Mouse (Mus musculus) neural tube, embryonic 12.5 days (tissue): ENCODE results near the gene Cyp4x1. TPM values are rescaled to one million over a fixed set of nuclear protein-coding genes. Genes with fewer than 3 reads are reported as not detected.

Source experiments
- ATAC-seq: fragments of 200-750 bp; cut with Nextera tagmentation; 2 replicates; pipeline ENCODE4 v1.8.0; 2017; ENCODE audit warnings: low read depth, mild to moderate bottlenecking, moderate TSS enrichment, moderate library complexity; ENCODE audit not compliant: low FRiP score
- H3K27ac ChIP-seq: fragments of 300-500 bp; sonication (generic); 2 replicates; pipeline ENCODE4 v1.5.1; 2016
- H3K27me3 ChIP-seq: fragments of 300-500 bp; sonication (generic); replicated peaks from 2 replicates; pipeline ENCODE4 v1.6.1; 2016; ENCODE audit warnings: mild to moderate bottlenecking
- H3K36me3 ChIP-seq: fragments of 300-500 bp; sonication (generic); 2 replicates; pipeline ENCODE4 v1.6.1; 2016; ENCODE audit warnings: mild to moderate bottlenecking
- H3K4me1 ChIP-seq: fragments of 300-500 bp; sonication (generic); 2 replicates; pipeline ENCODE4 v1.6.1; 2016
- H3K4me2 ChIP-seq: fragments of 300-500 bp; sonication (generic); replicated peaks from 2 replicates; pipeline ENCODE4 v1.6.1; 2016; ENCODE audit warnings: mild to moderate bottlenecking
- H3K4me3 ChIP-seq: fragments of 300-500 bp; sonication (generic); 2 replicates; pipeline ENCODE4 v1.5.1; 2016
- H3K9ac ChIP-seq: fragments of 300-500 bp; sonication (generic); 2 replicates; pipeline ENCODE4 v1.6.1; 2016; ENCODE audit warnings: mild to moderate bottlenecking
- H3K9me3 ChIP-seq: fragments of 300-500 bp; sonication (generic); 2 replicates; pipeline ENCODE4 v1.6.1; 2016; ENCODE audit warnings: mild to moderate bottlenecking
- WGBS: fragments of 180-500 bp; shearing (Covaris S2); methylation state at CpG from one replicate; pipeline ENCODE4 v1.1.7; 2016; 5-methylcytosine and 5-hydroxymethylcytosine counted together
- polyA plus RNA-seq: library from polyadenylated mRNA; unstranded; fragments of >200 nt; fragmentation: Nextera tagmentation; extraction: Ambion mirVana; gene quantifications from 2 replicates; pipeline ENCODE4 v1.2.1, GENCODE M21; 2016

The Cyp4x1 gene
- polyA plus RNA-seq, 1 experiment from 2014 or later: 3.2 TPM

DNA sequence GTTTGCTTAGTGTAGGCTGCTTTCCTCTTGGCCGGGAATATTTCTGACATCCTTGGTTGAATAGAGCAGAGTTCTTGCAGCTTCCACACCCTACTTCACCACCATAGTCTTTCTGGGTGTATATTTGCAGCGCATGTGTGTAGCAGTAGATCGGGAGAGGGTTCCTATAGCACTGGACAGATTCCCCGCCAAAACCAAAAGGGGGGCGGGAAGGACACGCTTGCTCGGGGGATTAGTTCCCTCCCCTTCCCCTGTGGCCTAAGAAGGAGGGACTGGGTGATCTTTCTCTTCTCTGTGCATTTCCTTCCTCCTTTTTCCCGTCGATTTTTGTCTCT lies 71.6 kb downstream of the Cyp4x1 start:
- peaks cover 89% of the 10 kb centered on the region for H3K27me3 ChIP-seq
- peaks cover 13% of the 10 kb centered on the region for H3K4me1 ChIP-seq
- WGBS: under 1% methylated on average over 9 of the region's 9 CpGs
- H3K4me3 ChIP-seq: peak overlapping the region; percentile 48
- peak overlapping the region; percentile 95 for H3K4me2 ChIP-seq
- H3K9ac ChIP-seq: no peak overlapping the region; the same call in 1 of the 2 replicates
- no peak for ATAC-seq
- no peaks in the 10 kb centered on the region for H3K9me3 ChIP-seq
- H3K27ac ChIP-seq: no peak overlapping the region
- H3K36me3 ChIP-seq: no peaks in the 10 kb centered on the region

DNA sequence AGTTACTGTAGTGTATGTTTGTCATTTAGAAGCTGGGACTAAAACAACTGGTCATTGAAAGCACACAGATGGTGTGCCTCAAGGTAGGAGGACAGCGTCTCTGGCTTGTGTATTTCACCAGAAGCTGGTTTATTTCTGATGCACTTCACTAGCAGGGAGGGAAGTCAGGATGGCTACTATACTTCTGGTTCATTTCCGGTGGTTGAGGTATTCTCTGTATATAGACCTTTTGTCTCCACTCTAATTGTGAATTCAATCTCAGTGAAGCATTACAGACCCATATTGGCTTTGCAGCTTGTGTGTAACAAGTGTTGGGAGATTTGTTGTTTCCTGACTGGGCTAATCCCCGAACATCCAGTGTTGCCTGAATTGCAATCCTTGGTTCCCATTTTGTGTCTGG lies 73.3 kb downstream of the Cyp4x1 start:
- no peaks in the 10 kb centered on the region for H3K36me3 ChIP-seq
- H3K27me3 ChIP-seq: peaks cover 92% of the 10 kb centered on the region
- 10% methylated on average over 3 of the region's 3 CpGs for WGBS
- H3K9ac ChIP-seq: no peak overlapping the region
- 0 out of 2 replicates have a peak overlapping the region, but pooled peaks have one; percentile 0 for H3K4me2 ChIP-seq
- H3K4me3 ChIP-seq: no peak overlapping the region
- no peak overlapping the region for H3K27ac ChIP-seq
- ATAC-seq: no peak
- H3K4me1 ChIP-seq: peaks cover 25% of the 10 kb centered on the region
- H3K9me3 ChIP-seq: no peaks in the 10 kb centered on the region

GRCm38 (mm10) chr4:115059871-115060270 lies 74.2 kb downstream of the Cyp4x1 start:
- Histone ChIP-seq H3K9ac (no peak overlapping the region), H3K27me3 (peaks cover 94% of the 10 kb centered on the region), H3K27ac (no peak overlapping the region), H3K9me3 (no peaks in the 10 kb centered on the region), H3K36me3 (no peaks in the 10 kb centered on the region), H3K4me1 (peaks cover 25% of the 10 kb centered on the region), H3K4me2 (no peak overlapping the region), H3K4me3 (peak overlapping the region; percentile 11; the same call in 1 of the 2 replicates)
- no peak for ATAC-seq
- 3% methylated on average over 12 of the region's 12 CpGs for WGBS

DNA sequence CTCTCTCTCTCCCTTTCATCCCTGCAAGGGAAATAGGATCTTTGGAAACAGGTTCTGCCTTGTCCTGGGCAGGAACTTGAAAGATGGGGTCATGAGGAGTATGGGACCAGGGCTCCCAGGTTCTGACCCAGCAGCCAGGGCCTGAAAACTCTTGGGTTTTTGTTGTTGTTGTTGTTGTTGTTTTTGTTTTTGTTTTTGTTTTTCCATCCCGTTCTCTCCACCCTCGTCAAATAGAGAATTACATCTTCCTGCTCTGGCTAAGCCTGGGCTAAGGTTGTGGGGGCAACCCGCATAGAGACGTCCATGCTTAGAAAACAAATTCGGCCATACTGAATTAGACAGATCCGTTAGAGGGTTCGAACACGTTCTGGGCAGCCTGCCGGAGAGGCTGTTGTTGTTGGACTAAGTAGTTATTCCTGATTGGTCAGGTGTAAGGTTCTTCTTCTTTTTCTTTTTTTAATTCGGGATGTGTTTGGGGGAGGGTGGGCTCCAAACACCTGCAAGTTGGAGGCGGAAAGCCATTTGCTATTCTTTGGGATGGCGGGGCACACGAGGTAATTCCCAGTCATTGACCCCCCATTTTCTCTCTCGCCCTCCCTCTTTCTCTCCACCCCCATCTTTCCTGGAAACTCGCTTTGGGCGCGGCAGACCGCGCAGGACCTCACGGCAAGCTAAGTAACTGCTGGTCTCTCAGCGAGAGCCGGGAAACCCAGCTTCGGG lies 75.0 kb downstream of the Cyp4x1 start:
- no peaks in the 10 kb centered on the region for H3K9me3 ChIP-seq
- WGBS: under 1% methylated on average over 23 of the region's 23 CpGs
- no peak for ATAC-seq
- no peak overlapping the region for H3K27ac ChIP-seq
- H3K27me3 ChIP-seq: peaks cover 94% of the 10 kb centered on the region
- H3K36me3 ChIP-seq: no peaks in the 10 kb centered on the region
- 0 out of 2 replicates have a peak overlapping the region, but pooled peaks have one; percentile 10 for H3K4me2 ChIP-seq
- peaks cover 25% of the 10 kb centered on the region for H3K4me1 ChIP-seq
- peak overlapping the region; percentile 23; the same call in 1 of the 2 replicates for H3K4me3 ChIP-seq
- peak overlapping the region; percentile 22; the same call in 1 of the 2 replicates for H3K9ac ChIP-seq

- Histone ChIP-seq H3K27ac (no peak overlapping the region), H3K4me3 (peak overlapping the region; percentile 5; the same call in 1 of the 2 replicates), H3K9ac (no peak overlapping the region), H3K27me3 (peaks cover 94% of the 10 kb centered on the region), H3K9me3 (no peaks in the 10 kb centered on the region), H3K4me1 (peaks cover 19% of the 10 kb centered on the region), H3K36me3 (no peaks in the 10 kb centered on the region), H3K4me2 (0 out of 2 replicates have a peak overlapping the region, but pooled peaks have one; percentile 10)
- ATAC-seq: no peak
- 1% methylated on average over 20 of the region's 20 CpGs for WGBS
These were observed 75.7 kb downstream of the Cyp4x1 start for GRCm38 (mm10) chr4:115058317-115058761.

GRCm38 (mm10) chr4:115057674-115058316 lies 76.3 kb downstream of the Cyp4x1 start:
- no peak overlapping the region for H3K27ac ChIP-seq
- no peaks in the 10 kb centered on the region for H3K9me3 ChIP-seq
- H3K4me3 ChIP-seq: peak overlapping the region; percentile 28
- peak overlapping the region; percentile 47; the same call in 1 of the 2 replicates for H3K9ac ChIP-seq
- H3K27me3 ChIP-seq: peaks cover 92% of the 10 kb centered on the region
- ATAC-seq: no peak
- peaks cover 14% of the 10 kb centered on the region for H3K4me1 ChIP-seq
- H3K4me2 ChIP-seq: peak overlapping the region; percentile 53; the same call in 1 of the 2 replicates
- under 1% methylated on average over 33 of the region's 33 CpGs for WGBS
- no peaks in the 10 kb centered on the region for H3K36me3 ChIP-seq

- H3K27me3 ChIP-seq: peaks cover 92% of the 10 kb centered on the region
- H3K9ac ChIP-seq: peak overlapping the region; percentile 47; the same call in 1 of the 2 replicates
- H3K36me3 ChIP-seq: no peaks in the 10 kb centered on the region
- no peaks in the 10 kb centered on the region for H3K9me3 ChIP-seq
- peak; percentile 68 for ATAC-seq
- H3K4me2 ChIP-seq: peak overlapping the region; percentile 53
- H3K4me3 ChIP-seq: peak overlapping the region; percentile 28
- under 1% methylated on average over 48 of the region's 48 CpGs for WGBS
- H3K27ac ChIP-seq: no peak overlapping the region
- H3K4me1 ChIP-seq: peaks cover 16% of the 10 kb centered on the region
These were observed 77.0 kb downstream of the Cyp4x1 start for GRCm38 (mm10) chr4:115056921-115057673.

DNA sequence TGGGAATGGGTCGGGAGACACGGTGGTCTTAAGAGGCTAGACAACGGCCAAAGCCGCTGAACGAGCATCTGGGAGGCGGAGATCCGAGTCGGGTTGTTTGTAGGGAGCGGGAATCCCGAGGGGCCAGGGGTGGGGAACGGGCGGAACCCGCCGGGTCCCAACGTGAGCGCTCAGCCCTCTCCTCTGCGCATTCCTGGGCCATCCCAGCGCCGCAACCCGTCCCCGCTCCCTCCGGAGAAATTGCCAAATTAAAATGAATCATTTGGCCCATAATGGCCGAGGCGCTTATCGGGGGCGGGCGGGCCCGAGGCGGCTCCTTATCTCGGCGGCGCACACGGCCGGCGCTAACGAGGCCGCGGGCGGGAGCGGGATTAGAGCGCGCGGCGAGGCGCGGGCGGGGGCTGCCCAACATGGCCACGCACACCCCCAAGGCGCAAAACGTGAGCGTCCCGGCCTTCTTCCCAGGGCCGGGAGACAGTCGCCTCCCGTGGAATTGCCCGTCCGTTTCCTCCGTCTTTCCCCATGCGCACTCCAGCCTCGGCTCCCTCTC lies 77.6 kb downstream of the Cyp4x1 start, which contains the start of gene Tal1:
TSS of gene Tal1 (plus strand) at position 56 of the 550 bp plus-strand sequence.
- H3K9ac ChIP-seq: 0 out of 2 replicates have a peak within 1 kb of the TSS, but pooled peaks have one; percentile 34
- H3K27me3 ChIP-seq: peaks cover 92% of the 10 kb centered on the region
- H3K4me2 ChIP-seq: peak within 1 kb of the TSS; percentile 53
- peaks cover 16% of the 10 kb centered on the region for H3K4me1 ChIP-seq
- H3K9me3 ChIP-seq: no peaks in the 10 kb centered on the region
- H3K27ac ChIP-seq: no peak within 1 kb of the TSS
- no peaks in the 10 kb centered on the region for H3K36me3 ChIP-seq
- peak; percentile 10; the same call in 1 of the 2 replicates for ATAC-seq
- under 1% methylated on average over 60 of the region's 60 CpGs for WGBS
- peak within 1 kb of the TSS; percentile 28 for H3K4me3 ChIP-seq

Other genes with a start within 250 kb of the Cyp4x1 start
- 2.2 and 2.5 TPM in 2 replicates for gene Foxd2, start 225.4 kb downstream of the Cyp4x1 start, polyA plus RNA-seq
- gene Foxe3, start 208.3 kb downstream of the Cyp4x1 start, polyA plus RNA-seq: not detected in 2 replicates
- 156 and 168 TPM in 2 replicates for gene Cmpk1, start 147.0 kb downstream of the Cyp4x1 start, polyA plus RNA-seq
- 8.9 and 10.2 TPM in 2 replicates for gene Stil, start 134.1 kb downstream of the Cyp4x1 start, polyA plus RNA-seq
- gene Tal1, start 77.9 kb downstream of the Cyp4x1 start, polyA plus RNA-seq: 3.0 and 3.3 TPM in 2 replicates
- 8.0 and 9.5 TPM in 2 replicates for gene Pdzk1ip1, start 45.6 kb downstream of the Cyp4x1 start, polyA plus RNA-seq
- gene Cyp4a29, start 107.8 kb upstream of the Cyp4x1 start, polyA plus RNA-seq: not detected in 2 replicates
- not detected in 2 replicates for gene Cyp4a12a, start 164.8 kb upstream of the Cyp4x1 start, polyA plus RNA-seq